Mouse (Mus musculus): ENCODE data around the gene Dusp27.

The Dusp27 gene

DNA sequence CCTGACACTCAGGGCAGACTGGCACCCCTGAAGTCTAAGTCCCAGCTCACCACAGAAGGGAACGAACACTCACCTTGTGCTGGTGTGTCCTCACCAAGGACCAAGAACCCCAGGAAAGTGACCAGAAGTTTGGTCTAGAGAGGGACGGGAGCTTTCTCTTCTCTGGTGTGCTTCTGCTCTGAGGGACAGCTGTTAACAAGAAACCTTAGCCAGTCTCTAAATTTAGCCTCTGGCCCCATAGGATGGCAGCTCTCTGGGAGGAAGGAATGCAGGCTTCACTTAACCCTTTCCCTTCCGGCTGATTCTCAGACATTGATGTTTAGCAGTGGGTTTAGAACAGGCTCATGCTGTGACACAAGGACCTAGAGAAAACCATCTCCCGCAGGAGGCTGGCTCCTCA, at the start of gene Dusp27:
Gene Dusp27, minus strand, starts transcription at position 204 of the 400 bp plus-strand sequence.
- no peak for DNase-seq

DNA sequence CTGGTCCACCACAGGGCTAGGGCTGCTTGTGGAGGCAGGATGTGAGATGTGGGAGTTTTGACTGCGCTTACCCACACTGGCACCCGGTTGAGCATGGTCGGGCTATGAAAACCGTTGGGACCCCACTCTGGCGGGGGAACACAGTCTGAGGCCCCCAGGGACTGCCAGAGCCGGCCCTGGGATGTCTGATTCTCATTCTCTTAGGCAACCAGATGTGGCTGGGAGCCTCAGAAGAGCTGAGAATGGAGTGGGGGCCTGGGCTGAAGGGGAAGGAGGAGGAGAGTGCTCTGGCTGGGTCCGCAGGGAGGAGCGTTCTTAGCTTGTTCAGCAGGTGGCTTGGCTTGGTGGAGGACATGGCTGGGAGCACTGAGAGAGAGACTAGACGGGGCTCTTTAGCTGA, 45.9 kb upstream of the Dusp27 start:
- no peak for DNase-seq

DNA sequence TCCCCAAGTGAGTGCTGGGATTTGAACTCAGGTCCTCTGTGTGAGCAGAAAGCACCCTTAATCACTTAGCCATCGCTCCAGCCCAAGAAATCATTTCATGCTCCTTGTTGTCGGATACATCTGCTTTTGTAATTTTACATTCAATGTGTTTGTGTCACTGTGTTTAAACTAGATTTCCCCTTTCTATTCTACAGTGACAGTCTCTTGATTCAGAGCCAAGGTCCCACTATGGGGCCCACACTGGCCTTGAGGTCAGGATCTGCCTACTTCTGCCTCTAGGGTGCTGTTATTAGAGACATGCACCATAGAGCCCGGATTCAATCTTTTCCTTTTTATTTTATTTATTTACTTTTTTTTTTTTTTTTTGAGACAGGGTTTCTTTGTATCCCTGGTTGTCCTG, 45.3 kb upstream of the Dusp27 start:
- DNase-seq, result no peak

DNA sequence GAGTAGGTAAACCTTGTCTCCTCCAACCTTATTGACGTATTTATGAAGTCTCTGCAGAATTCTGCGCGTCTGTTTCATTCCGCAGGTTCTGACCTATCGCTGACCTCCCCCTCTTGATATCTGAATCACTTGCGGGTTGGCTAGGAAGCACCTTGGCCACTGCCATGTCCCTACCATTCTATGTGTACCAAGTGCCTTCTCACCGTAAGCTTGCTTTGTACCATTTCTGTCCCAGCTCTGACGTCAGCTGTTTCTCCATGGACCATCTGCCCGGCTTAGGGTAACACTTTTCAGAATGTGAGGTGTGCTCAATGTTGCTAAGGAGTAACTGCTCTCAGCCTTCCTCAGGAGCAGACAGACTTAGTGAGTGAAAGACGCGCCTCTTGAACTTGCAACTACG, 43.1 kb upstream of the Dusp27 start:
- DNase-seq, result no peak

DNA sequence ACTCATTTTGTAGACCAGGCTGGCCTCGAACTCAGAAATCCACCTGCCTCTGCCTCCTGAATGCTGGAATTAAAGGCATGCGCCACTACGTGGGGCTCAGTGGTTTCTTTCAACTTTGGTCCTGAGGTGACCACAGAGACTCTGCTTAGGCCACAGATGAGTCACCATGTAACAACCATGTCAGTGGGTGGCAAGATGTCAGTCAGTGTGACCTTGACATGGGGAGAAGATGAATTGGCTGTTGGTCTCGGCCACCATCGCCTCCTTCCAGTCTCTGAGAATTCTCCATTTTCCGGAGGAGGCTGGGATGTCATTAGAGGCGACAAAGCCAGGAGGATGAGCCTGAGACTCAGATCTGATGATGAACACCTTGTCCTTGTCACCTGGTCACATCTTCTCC, 42.0 kb upstream of the Dusp27 start:
- no peak for DNase-seq

DNA sequence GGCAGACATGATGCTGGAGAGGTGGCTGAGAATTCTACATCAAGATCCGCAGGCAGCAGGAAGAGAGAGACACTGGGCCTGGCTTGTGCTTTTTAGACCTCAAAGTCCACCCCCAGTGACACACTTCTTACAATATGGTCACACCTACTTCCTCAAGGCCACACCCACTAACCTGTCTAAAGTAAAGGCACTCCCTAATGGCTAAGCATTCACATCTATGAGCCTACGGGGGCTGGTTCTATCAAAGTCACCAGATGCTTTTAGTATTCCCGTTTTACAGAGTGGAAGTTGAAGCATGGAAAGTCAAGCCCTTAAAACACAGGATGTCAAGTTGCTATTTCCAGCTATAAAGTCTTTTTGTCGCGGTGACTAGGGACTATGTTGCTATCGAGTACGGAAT, 40.3 kb upstream of the Dusp27 start:
- DNase-seq, result no peak

DNA sequence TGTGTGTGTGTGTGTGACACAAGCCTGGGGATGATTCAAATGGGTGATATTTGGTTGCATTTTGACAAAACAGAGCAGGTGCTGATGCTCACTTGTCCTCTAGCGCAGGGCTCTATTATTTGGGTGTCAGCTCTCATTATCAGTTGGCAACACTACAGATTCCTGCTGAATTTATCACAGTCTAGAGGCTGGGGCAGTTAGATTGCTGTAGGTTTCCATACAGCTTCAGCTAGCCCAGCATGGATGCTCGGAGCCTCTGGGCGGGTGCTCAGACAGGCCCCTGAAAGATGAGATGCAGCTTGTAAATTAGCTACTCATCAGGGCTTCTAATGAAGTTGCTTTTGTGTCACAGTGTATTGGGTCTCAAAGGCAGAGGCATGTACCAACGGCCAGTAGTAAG, 39.7 kb upstream of the Dusp27 start:
- DNase-seq, result no peak

DNA sequence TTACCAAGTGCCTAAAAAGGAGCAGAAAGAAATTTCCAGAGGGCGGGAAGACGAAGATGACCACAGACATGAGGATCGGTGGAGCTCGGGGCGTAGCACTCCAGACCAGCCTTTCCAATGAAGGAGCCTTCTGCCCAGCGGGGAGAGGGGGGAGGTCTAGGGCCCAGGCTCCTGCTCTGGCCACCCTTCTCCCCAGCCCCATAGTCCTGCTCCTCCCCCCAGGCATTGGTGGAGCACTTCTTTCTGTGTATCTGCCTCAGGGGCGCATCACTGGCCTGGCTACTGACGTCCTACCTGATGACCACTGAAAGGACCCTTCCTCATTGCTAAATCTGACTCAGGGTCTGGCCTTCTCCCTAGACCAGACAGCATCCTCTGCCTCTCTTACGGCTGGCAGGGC, 37.4 kb upstream of the Dusp27 start:
- DNase-seq, result no peak

DNA sequence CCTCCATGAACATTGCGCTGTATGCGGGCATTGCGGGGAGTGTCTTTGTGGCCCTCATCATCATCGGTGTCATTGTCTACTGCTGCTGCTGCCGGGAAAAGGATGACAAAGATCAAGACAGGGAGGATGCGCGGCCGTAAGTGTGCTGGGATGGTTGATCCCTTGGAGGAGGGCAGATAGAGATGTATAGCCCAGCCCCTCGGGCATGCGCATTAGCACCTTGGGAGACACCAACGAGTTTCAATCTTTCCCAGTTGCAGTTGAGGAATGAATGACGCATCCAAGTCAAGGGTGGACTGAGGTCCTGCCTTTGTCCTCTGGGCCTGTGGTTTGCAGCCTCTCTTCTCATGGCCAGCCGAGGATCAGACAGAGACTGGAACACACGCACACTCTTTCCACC, 36.9 kb upstream of the Dusp27 start:
- DNase-seq, result no peak

DNA sequence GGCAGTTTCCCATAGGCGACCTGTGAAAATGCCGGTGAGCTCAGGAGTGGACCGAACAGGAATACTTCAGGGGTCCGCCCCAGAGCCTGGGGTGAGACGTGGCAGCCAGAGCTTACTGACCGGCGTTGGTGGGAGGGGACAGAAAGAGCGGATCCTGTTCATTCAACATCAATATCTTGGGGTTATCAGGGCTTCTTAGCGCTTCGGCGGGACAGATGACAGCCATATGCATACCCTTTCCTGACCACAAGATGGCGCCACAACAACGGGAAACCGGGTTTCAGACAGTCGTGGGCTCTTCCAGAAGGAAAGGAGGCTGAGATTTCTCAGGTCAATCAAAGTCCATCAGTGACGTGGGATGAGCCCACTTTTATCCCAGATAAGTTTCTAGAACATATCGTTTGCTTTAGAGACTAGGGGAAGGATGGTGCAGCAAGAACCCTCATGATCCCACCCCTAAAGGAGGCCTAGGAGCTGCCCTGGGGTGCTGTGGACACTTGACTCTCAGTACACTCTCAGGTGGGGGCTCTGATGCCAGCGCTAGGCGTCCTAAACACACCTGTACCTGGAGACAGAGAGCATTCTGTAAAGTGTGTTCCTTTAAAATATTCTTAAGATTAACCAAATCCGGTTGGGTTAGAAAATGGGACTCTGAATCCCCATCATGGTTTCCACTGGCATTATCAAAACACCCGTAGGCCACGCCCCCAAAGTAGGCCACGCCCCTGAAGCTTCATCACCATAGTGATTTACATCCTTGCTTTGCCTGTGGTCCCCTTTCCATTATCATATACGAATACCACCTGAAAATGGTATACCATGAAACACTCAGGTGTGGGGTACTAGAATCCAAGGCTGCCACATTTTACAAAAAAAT, 33.1 kb upstream of the Dusp27 start:
- peak; percentile 56 to 86 for DNase-seq

DNA sequence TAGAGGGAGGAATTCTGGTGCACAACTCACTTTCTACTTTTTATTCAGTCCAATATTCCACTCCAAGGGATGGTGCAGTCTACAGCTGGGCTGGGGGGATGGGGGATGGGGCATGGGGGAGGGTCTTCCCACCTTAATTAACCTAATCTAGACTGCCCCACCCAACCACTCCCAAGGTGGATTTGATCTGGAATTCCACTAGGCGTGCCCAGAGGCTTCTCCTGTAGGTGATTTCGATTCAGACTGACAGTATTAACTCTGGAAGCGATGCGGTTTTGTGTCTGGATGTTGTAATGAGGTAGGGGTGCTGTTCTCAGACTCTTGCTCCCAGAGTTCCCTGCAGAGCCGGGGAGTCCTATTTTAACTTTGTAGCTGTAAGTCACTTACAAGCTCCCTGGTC, 32.4 kb upstream of the Dusp27 start:
- DNase-seq, result no peak

DNA sequence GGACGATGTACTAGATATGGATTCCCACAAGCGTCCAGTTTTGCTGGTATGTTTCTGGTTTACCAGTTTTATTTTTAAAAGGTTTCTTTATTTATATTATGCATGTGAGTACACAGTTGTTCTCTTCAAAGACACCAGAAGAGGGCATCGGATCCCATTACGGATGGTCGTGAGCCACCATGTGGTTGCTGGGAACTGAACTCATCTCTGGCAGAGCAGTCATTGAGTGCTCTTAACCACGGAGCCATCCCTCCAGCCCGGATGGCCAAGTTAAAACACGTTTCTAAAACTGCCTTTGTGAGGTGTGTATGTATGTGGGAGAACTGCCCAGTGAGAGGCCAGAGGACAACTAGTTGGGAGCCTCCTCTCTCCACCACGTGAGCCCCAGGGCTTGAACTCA, 30.9 kb upstream of the Dusp27 start:
- DNase-seq, result no peak

DNA sequence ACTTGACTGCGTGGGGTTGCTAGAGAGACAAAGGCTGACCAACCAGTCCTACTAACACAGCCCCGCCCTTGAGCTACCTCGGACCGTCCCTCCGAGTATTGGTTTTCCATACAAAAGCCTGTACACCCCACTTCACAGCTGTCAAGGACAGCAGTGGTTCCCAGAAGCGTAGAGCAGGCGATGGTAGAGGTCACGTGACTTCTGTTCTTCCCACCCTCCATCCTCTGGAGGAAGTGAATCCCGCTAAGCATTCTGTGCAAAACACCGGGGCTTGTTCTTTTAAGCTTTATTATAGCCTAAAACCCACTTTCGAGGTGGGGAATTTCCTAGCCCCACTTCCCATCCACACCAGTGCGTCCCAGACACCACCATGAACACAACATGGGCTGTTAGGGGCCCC, 30.0 kb upstream of the Dusp27 start:
- DNase-seq, result no peak

DNA sequence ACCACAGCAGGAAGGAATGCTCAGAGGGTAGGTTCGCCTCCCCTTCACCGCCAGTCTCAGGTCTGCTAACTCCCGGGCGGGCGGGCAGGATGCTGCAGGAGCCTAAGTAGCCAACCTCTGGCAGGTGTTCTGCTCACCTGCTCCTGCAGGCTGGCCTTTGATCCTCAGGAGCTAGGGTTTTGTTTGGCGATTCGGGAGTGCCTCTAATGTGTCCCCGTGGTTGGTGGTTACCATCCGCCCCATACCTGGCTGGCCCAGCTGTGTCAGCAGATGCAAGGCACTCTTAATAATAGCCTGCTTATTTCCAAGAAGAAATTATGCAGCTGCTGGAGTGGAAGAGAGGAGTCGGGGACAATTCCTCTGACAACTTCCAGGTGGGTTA, 27.4 kb upstream of the Dusp27 start:
- no peak for DNase-seq

DNA sequence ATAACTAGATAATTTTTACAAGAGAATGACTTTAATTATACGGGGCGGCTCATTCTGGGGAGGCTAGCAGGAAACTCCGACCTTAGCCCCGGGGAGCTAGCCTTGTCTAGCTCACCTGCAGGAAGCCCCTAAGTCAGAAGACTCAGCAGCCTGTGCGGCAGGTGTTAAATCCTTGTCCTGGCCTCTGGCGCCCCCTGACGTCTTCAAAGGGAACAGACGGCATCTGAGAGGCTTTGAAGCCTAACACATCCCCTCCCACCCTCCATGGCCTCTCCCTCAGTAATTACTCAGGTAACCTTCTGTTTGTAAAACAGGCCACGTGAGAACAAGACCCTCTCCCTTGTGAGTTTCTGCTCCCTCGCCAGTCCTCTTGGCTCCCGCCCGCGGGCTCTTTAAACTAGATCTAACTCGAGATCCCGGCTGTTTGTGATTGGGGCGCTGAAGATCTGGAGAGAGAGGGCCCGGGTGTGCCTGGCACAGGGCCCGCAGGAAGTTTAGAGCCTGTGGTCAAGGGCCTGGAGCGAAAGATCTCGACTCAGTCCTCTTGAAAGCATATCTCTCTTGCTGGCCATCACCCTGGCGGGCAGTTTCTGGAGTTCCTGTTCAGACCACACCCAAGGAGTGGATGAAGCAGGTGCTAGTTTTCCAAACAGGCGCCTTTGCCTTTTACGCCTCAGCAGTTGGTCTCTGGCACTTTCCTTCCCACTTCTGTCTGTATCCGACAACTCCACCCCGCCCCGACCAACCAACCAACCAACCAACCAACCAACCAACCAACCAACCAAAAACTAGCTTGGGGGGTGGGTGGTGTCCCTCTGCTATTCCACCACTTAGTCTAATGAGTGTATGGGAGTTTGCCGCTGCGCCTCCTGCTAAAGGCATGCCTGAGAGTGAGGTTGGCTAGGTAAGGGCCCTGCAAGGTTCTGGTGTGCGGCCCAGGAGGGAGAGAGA, 26.7 kb upstream of the Dusp27 start:
- peak; percentile 73 to 90 for DNase-seq

DNA sequence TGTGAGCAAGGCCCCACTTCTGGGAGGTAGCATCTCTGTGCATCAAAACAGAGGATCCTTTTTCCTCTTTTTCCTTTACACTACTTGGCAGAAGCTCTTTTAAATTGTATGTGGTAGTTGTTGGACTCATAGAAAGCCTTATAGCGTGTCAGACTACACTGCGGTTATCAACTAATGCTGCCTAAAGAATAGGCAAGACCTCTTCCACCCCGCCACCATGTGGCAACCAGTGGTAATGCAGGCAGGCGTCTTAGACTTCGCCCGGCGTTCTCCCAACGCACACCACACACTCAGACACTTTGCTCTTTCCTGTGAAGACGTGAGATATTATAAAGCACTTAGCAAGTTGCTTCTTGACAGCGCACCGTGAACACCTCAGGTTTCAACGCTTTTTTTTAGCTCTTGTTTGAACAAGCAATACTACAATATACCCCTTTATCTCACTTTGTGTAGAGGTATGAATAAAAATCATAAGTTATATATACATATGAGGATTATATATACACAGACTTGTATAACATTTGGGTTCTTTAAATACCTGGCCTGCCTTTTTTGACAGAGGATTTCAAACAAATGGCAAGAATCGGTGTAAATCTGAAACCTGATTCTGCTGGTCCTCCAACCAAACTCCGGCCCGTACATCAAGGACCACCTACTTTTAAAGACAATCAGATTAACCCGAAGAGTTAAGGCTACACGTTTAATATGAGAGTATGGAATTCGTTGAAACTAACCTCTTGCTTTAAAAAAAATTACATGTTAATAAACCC, 25.8 kb upstream of the Dusp27 start:
- DNase-seq, result peak; percentile 83 to 96

DNA sequence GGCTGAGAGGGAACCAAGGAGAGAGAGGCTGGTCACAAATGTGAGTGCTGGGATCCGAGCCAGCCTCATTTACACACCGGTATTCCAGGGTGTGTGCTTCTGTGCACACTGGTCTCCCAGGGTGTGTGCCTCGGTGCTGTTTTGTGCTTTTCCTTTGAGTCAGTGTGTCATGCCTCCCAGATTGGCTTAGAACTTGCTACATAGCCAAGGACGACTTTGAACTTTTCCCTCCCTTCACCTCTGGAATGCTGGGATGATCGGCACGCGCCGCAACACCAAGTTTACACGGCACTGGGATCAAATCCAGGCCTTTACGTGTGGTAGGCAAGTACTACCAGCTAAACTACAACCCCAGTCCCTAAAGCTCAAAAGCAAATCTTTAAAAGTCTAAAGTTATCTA, 24.3 kb upstream of the Dusp27 start:
- DNase-seq, result no peak

DNA sequence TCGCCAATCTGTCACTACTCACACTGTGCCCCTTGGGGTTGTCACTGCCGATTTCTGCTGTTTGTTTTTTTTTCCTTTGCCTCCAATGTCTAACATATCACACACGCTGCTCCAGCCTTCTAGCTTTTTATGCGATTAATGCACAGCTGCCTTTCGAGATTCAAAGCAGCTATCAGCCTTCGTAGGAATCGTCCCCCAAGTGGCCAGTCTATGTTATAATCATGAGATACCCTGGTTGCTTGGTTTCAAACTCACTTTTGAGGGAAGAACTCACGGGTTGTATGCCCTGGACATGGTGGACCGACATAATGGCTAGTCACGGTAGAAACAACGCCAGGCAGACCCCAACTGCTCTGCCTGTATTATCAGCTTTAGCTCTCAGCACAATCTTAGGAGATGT, 23.6 kb upstream of the Dusp27 start:
- no peak for DNase-seq

DNA sequence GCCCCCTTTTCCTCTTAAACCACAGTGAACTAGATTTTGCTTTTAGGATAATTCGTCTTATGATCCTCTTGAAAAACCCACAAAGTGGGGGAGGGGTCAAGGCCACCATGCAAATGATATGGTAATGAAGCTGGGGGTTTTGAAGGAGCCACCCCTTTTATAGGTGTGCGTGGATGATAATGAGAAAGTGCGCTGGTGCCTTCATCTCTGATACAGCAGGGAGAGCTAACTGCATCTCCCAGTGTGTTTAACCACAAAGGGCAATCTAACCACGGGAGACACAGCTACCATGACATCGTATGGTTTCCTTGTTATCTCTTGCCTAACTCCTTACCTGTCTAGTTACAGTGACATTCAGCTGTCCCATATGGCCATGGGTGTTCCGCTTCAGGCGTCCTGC, 22.3 kb upstream of the Dusp27 start:
- DNase-seq, result no peak

DNA sequence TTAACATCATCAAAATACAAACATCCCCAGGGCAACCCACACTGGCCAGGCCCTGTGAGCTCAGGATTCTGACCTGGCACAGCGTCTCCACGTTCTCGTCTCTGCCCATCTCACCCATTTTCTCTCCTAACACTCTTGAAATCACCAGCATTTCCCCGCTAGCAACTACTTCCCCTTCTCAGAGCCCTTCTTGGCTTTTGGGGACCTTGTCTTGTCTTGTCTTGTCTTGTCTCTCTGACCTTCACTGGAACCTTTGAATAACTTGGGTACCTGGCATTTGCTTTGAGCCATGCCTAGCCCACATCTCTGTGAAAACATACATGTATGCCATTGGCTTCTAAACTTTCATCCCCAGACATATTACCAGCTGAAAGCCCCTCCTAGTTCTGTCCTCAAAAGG, 21.7 kb upstream of the Dusp27 start:
- DNase-seq, result no peak

DNA sequence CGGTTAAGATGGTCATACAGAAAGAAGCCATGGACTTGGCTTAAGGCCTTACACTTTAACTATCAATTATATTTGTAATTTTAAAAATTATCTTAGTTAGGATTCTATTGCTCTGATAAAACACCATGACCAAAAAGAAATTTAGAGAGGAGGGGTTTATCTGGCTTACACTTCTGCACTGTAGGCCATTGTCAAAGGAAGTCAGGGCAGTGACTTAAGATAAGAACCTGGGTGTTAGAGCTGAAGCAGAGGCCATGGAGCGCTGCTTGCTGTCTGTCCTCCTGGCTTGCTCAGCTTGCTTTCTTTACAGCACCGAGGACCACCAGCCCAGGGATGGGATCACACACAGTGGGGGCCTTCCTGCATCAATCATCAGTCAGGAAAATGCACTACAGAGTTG, 19.9 kb upstream of the Dusp27 start:
- no peak for DNase-seq

DNA sequence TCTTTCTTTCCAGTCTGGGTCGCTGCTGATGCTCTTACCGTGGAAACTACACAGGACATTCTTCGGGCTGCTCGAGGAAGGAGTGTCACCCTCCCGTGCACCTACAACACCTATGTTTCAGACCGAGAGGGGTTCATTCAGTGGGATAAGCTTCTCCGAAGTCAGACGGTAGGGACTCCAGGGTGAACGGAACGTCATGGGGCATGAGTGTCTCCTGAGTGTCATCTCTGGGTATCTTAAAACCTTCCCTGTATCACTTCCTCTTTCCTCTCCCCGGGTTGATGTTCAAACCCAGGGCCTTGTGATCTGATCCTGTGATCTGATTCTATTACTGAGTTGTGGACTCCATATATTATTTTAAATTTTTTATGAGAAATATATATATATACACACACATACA, 18.9 kb upstream of the Dusp27 start:
- no peak for DNase-seq

DNA sequence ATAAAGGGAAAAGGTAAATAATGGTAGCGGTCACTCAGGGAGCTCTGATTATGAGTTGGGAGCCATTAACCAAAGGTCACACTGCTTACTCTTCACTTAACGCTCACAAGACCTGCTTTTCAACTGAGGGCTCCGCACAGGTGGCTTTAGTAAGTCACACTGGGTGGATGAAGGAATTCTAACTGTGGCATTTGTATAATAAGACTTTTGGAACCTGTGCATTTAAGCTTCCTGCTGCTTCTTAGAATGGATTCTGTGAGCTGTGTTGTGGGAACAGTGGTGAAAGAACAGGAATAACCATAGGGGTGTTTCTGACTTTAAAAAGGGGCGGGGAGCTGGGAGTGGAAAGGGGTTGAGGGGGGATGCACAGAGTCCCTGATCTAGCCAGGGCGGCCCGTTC, 14.6 kb upstream of the Dusp27 start:
- no peak for DNase-seq
